Mouse (Mus musculus) liver, embryonic 16.5 days (tissue): ENCODE data around the gene Mtfp1. TPM values are rescaled to one million over a fixed set of nuclear protein-coding genes. Genes with fewer than 3 reads are reported as not detected.
"Not testable (repeated sequence)": the region's sequence is repeated elsewhere in the genome, so short reads cannot be mapped to it uniquely, and the experiment has no call there.

Experiments used
- ATAC-seq: fragments of 200-750 bp; cut with Nextera tagmentation; 2 replicates; pipeline ENCODE4 v1.8.0; 2017; ENCODE audit warnings: low read depth, mild to moderate bottlenecking, moderate number of reproducible peaks, moderate library complexity
- H3K27ac ChIP-seq: fragments of 300-500 bp; sonication (generic); 2 replicates; pipeline ENCODE4 v1.5.1; 2014; ENCODE audit warnings: mild to moderate bottlenecking, low read length
- H3K27me3 ChIP-seq: fragments of 300-500 bp; sonication (generic); 2 replicates; pipeline ENCODE4 v1.6.1; 2014; ENCODE audit warnings: low read depth, low read length, mixed read lengths; ENCODE audit not compliant: control insufficient read depth, insufficient read depth
- H3K36me3 ChIP-seq: fragments of 300-500 bp; sonication (generic); 2 replicates; pipeline ENCODE4 v1.6.1; 2014; ENCODE audit warnings: mild to moderate bottlenecking; ENCODE audit not compliant: control insufficient read depth, insufficient read depth
- H3K4me1 ChIP-seq: fragments of 300-500 bp; sonication (generic); 2 replicates; pipeline ENCODE4 v1.6.1; 2014; ENCODE audit warnings: low read depth, low read length, mixed read lengths; ENCODE audit not compliant: control insufficient read depth
- H3K4me2 ChIP-seq: fragments of 300-500 bp; sonication (generic); 2 replicates; pipeline ENCODE4 v1.6.1; 2014; ENCODE audit warnings: low read depth, low read length, mixed read lengths
- H3K4me3 ChIP-seq: fragments of 300-500 bp; sonication (generic); 2 replicates; pipeline ENCODE4 v1.5.1; 2014; ENCODE audit warnings: low read depth, mild to moderate bottlenecking, low read length
- H3K9ac ChIP-seq: fragments of 300-500 bp; sonication (generic); 2 replicates; pipeline ENCODE4 v1.6.1; 2014; ENCODE audit warnings: low read depth, low read length
- H3K9me3 ChIP-seq: fragments of 300-500 bp; sonication (generic); replicated peaks from 2 replicates; pipeline ENCODE4 v1.6.1; 2016; ENCODE audit warnings: low read length; ENCODE audit not compliant: control insufficient read depth
- WGBS: fragments of 180-500 bp; shearing (Covaris S2); extraction: QIAGEN DNeasy Blood & Tissue Kit; methylation state at CpG from one replicate; pipeline ENCODE4 v1.1.7; 2014; ENCODE audit not compliant: insufficient replicate concordance; 5-methylcytosine and 5-hydroxymethylcytosine counted together
- polyA plus RNA-seq: library from polyadenylated mRNA; unstranded; fragments of >200 nt; fragmentation: Nextera tagmentation; extraction: Ambion mirVana; gene quantifications from 2 replicates; pipeline ENCODE4 v1.2.1, GENCODE M21; 2015

Gene Mtfp1
- polyA plus RNA-seq, 1 experiment from 2014 or later = 17.9 TPM

- H3K27ac ChIP-seq, ATAC-seq, H3K9ac ChIP-seq, H3K4me2 ChIP-seq, H3K9me3 ChIP-seq, H3K4me1 ChIP-seq, H3K4me3 ChIP-seq, H3K36me3 ChIP-seq, H3K27me3 ChIP-seq: not testable (repeated sequence)
- 61% methylated on average over 6 of the region's 6 CpGs for WGBS
Observed at GRCm38 (mm10) chr11:4107901-4108300, 12.7 kb upstream of the Mtfp1 start.

DNA sequence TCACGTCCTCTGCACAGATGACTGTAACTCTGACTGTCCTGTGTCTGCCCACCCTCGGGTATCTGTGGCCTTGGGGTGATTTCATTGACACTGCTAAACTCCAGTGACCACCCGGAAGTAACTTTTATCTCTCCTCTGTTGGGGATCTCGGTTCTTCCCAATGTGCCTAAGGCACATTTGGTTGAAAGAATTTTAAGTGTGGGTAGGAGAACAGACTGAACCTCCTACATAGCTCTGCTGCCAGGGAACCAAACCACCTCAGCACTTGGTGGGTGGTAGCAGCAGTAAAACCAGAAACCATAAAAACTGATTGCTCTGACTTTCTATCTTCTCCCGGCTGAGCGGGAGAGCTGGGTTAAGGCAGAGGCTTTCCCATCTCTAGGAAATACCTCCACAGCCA, 10.2 kb upstream of the Mtfp1 start:
- Histone ChIP-seq H3K4me3 (no peak overlapping the region), H3K27me3 (no peaks in the 10 kb centered on the region), H3K4me1 (no peaks in the 10 kb centered on the region), H3K36me3 (no peaks in the 10 kb centered on the region), H3K4me2 (no peak overlapping the region), H3K27ac (no peak overlapping the region), H3K9ac (no peak overlapping the region), H3K9me3 (no peaks in the 10 kb centered on the region)
- WGBS = 57% methylated on average over 6 of the region's 6 CpGs
- ATAC-seq = no peak

- 81% methylated on average over 5 of the region's 5 CpGs for WGBS
- H3K27me3 ChIP-seq = no peaks in the 10 kb centered on the region
- ATAC-seq = no peak
- H3K4me3 ChIP-seq = no peak overlapping the region
- no peaks in the 10 kb centered on the region for H3K9me3 ChIP-seq
- H3K9ac ChIP-seq = no peak overlapping the region
- H3K27ac ChIP-seq = no peak overlapping the region
- no peaks in the 10 kb centered on the region for H3K4me1 ChIP-seq
- no peak overlapping the region for H3K4me2 ChIP-seq
- H3K36me3 ChIP-seq = no peaks in the 10 kb centered on the region
Observed at GRCm38 (mm10) chr11:4104989-4105388, 9.7 kb upstream of the Mtfp1 start.

DNA sequence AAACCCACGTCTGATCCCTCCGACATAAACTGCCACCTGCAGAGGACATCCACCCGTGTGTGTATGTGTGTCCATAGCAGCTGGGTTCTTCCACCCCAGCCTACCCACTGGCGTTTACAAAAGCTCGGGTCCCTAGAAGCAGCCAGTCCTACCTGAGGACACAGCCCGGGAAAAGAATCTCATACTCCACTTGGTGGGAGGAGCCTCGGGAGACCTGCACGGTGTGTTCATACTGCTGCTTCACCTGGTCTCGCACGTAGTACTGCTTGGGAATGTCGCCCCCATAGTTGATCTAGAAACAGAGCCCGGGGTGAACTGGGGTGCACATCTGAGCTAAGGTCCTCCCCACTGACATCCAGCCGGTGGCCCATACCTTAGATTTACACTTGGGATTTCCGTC, 8.3 kb upstream of the Mtfp1 start:
- H3K27ac ChIP-seq = no peak overlapping the region
- no peak overlapping the region for H3K9ac ChIP-seq
- no peak for ATAC-seq
- H3K27me3 ChIP-seq = no peaks in the 10 kb centered on the region
- no peaks in the 10 kb centered on the region for H3K4me1 ChIP-seq
- H3K4me2 ChIP-seq = no peak overlapping the region
- no peaks in the 10 kb centered on the region for H3K9me3 ChIP-seq
- no peak overlapping the region for H3K4me3 ChIP-seq
- no peaks in the 10 kb centered on the region for H3K36me3 ChIP-seq
- 74% methylated on average over 14 of the region's 14 CpGs for WGBS

GRCm38 (mm10) chr11:4101851-4102250, 6.6 kb upstream of the Mtfp1 start:
- no peak overlapping the region for H3K4me2 ChIP-seq
- 54% methylated on average over 5 of the region's 5 CpGs for WGBS
- no peak for ATAC-seq
- H3K9me3 ChIP-seq = no peaks in the 10 kb centered on the region
- H3K9ac ChIP-seq = no peak overlapping the region
- no peaks in the 10 kb centered on the region for H3K27me3 ChIP-seq
- H3K4me3 ChIP-seq = no peak overlapping the region
- peaks cover 5% of the 10 kb centered on the region for H3K4me1 ChIP-seq
- no peak overlapping the region for H3K27ac ChIP-seq
- H3K36me3 ChIP-seq = no peaks in the 10 kb centered on the region

- Histone ChIP-seq H3K4me3 (no peak overlapping the region), H3K4me2 (no peak overlapping the region), H3K36me3 (no peaks in the 10 kb centered on the region), H3K9ac (no peak overlapping the region), H3K27ac (no peak overlapping the region), H3K27me3 (no peaks in the 10 kb centered on the region), H3K4me1 (peaks cover 22% of the 10 kb centered on the region), H3K9me3 (no peaks in the 10 kb centered on the region)
- no peak for ATAC-seq
- 66% methylated on average over 3 of the region's 3 CpGs for WGBS
Observed at GRCm38 (mm10) chr11:4099447-4099846, 4.2 kb upstream of the Mtfp1 start.

DNA sequence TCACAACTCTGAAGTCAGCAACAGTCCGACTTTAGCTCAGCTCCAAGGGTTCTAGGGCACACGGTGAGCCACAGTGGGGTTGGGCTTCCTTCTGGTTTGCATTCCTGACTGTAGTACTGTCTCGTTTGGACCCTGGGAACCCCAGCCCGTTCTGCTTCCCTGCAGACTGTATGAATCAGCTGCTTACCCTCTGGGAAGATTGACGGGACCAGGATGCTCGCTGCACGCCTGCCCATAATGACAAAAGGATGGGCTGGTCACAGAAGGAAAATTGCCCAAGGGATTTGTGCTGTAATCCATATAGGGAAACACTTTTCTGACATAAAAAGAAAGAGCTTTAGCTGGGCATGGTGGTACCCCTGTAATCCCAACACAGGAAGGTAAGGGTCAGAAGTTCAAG, 3.6 kb upstream of the Mtfp1 start:
- Histone ChIP-seq H3K4me1 (peaks cover 28% of the 10 kb centered on the region), H3K27me3 (no peaks in the 10 kb centered on the region), H3K4me2 (no peak overlapping the region), H3K4me3 (no peak overlapping the region), H3K9ac (no peak overlapping the region), H3K9me3 (no peaks in the 10 kb centered on the region), H3K36me3 (no peaks in the 10 kb centered on the region), H3K27ac (no peak overlapping the region)
- 73% methylated on average over 7 of the region's 7 CpGs for WGBS
- no peak for ATAC-seq

GRCm38 (mm10) chr11:4098120-4098519, 2.9 kb upstream of the Mtfp1 start:
- no peak overlapping the region for H3K4me2 ChIP-seq
- peaks cover 3% of the 10 kb centered on the region for H3K36me3 ChIP-seq
- H3K9me3 ChIP-seq = no peaks in the 10 kb centered on the region
- no peak for ATAC-seq
- 57% methylated on average over 8 of the region's 8 CpGs for WGBS
- no peaks in the 10 kb centered on the region for H3K27me3 ChIP-seq
- H3K4me1 ChIP-seq = peaks cover 32% of the 10 kb centered on the region
- H3K27ac ChIP-seq = no peak overlapping the region
- H3K4me3 ChIP-seq = no peak overlapping the region
- no peak overlapping the region for H3K9ac ChIP-seq

GRCm38 (mm10) chr11:4097091-4097621, 1.9 kb upstream of the Mtfp1 start:
- Histone ChIP-seq H3K4me2 (peak overlapping the region; percentile 86), H3K9me3 (no peaks in the 10 kb centered on the region), H3K9ac (peak overlapping the region; percentile 72), H3K4me1 (peaks cover 32% of the 10 kb centered on the region), H3K36me3 (peaks cover 9% of the 10 kb centered on the region), H3K4me3 (peak overlapping the region; percentile 72), H3K27ac (peak overlapping the region; percentile 89), H3K27me3 (no peaks in the 10 kb centered on the region)
- WGBS = 28% methylated on average over 10 of the region's 10 CpGs
- no peak for ATAC-seq
